25 mouse cellular contexts compared by ENCODE assay signal in the genomic region with DNA sequence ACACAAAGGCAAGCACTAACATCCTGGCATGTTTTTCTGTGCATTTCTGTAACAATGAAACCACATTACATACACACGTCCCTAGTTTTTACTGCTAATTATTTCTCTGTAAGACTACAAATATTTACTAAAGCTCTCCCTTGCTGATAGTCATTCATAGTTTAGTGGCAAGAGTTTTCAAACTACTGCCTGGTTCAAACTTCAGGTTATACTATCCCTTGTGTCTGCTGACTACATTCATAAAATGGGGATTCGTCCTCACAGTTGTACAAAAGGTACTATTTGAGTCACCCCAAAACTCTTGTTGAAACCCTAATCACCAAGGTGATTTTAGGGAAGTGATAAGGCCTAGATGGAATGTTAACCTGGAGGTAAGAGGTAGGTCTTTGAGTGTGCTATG. TPM values are rescaled to one million over a fixed set of nuclear protein-coding genes. Genes with fewer than 3 reads are reported as not detected.
DNase-seq lines count a peak whose midpoint lies in the region; ATAC-seq and TF ChIP-seq lines count a peak whose summit lies in the region.
"Had no signal": no experiment of that assay in that cellular context is flagged by ENCODE, and none has a peak within 500 bp of the region (broad histone marks: within the 10 kb centered on the region; RNA-seq: fewer than 3 reads in every experiment).

No protein-coding gene starts in this region.

- no peak for ATAC-seq in liver, embryonic 13.5 days (ENCODE audit: low read depth)
- ATAC-seq in liver, postnatal 0 days, result no peak
- ATAC-seq: activated CD4-positive, CD25-positive, alpha-beta regulatory T cell, adult 4 months; CD4-positive, CD25-positive, alpha-beta regulatory T cell, adult 4 months; Patski had no signal

- no peaks in the 10 kb centered on the region for H3K27me3 ChIP-seq in liver, embryonic 13.5 days
- no peaks in the 10 kb centered on the region for H3K27me3 ChIP-seq in liver, postnatal 0 days (ENCODE audit: insufficient read depth, low read length)
- H3K27me3 ChIP-seq in CH12.LX (replicated peaks) (no peaks in the 10 kb centered on the region), MEL (ENCODE audit: control insufficient read depth in 1 of 2, insufficient read depth in 2 of 2, low read length in 2 of 2) (no peaks in the 10 kb centered on the region)
- H3K27me3 ChIP-seq: Patski had no signal

- no peak overlapping the region for H3K4me3 ChIP-seq in liver, embryonic 13.5 days (replicated peaks)
- no peak overlapping the region for H3K4me3 ChIP-seq in liver, postnatal 0 days (ENCODE audit: low read depth, low read length)
- H3K4me3 ChIP-seq in CH12.LX (replicated peaks in 1 of 3; ENCODE audit: low read depth in 2 of 3, low read length in 2 of 3, poor library complexity in 1 of 3), result no peak overlapping the region
- no peak overlapping the region for H3K4me3 ChIP-seq in MEL (ENCODE audit: control insufficient read depth in 1 of 2, insufficient read depth in 1 of 2, low read depth in 2 of 2, low read length in 2 of 2)

- H3K9ac ChIP-seq in liver, embryonic 13.5 days, result no peak overlapping the region
- H3K9ac ChIP-seq in liver, postnatal 0 days (replicated peaks), result no peak overlapping the region
- H3K9ac ChIP-seq in CH12.LX (ENCODE audit: insufficient read depth, low read depth) (no peak overlapping the region), MEL (ENCODE audit: control insufficient read depth, low read depth, low read length, poor library complexity, severe bottlenecking) (no peak overlapping the region)

- peaks cover 23% of the 10 kb centered on the region for H3K36me3 ChIP-seq in liver, embryonic 13.5 days
- H3K36me3 ChIP-seq in liver, postnatal 0 days (replicated peaks; ENCODE audit: insufficient read depth, low read length), result peaks cover 12% of the 10 kb centered on the region
- H3K36me3 ChIP-seq in CH12.LX (replicated peaks in 1 of 2; ENCODE audit: control insufficient read depth in 1 of 2, insufficient read depth in 1 of 2, low read length in 1 of 2) (peaks cover 19 to 27% of the 10 kb centered on the region in 2 experiments), MEL (ENCODE audit: control insufficient read depth in 1 of 2, insufficient read depth in 2 of 2, low read length in 2 of 2) (peaks cover 8 to 17% of the 10 kb centered on the region in 2 experiments)

- H3K27ac ChIP-seq in liver, embryonic 13.5 days, result peak overlapping the region; percentile 95; the same call in 1 of the 2 replicates
- H3K27ac ChIP-seq in liver, postnatal 0 days (ENCODE audit: low read depth), result no peak overlapping the region
- H3K27ac ChIP-seq in CH12.LX (ENCODE audit: insufficient read depth, low read depth) (no peak overlapping the region), MEL (ENCODE audit: control insufficient read depth, low read depth, low read length) (no peak overlapping the region)

- H3K4me1 ChIP-seq in liver, embryonic 13.5 days (replicated peaks), result peaks cover 23% of the 10 kb centered on the region
- peaks cover 15% of the 10 kb centered on the region for H3K4me1 ChIP-seq in liver, postnatal 0 days (ENCODE audit: insufficient read depth)
- H3K4me1 ChIP-seq in CH12.LX (ENCODE audit: control insufficient read depth in 1 of 2, insufficient read depth in 2 of 2), result peaks cover 4 to 8% of the 10 kb centered on the region in 2 experiments; a peak in 3 of 4 replicates
- peaks cover 0 to 7% of the 10 kb centered on the region in 2 experiments; a peak in 3 of 4 replicates for H3K4me1 ChIP-seq in MEL (ENCODE audit: control insufficient read depth in 1 of 2, insufficient read depth in 2 of 2, low read length in 2 of 2)

- TF ChIP-seq RAD21 in CH12.LX (IDR thresholded peaks at IDR 0.05; ENCODE audit: low read depth, low read length) (no peak), MEL (IDR thresholded peaks at IDR 0.05; ENCODE audit: low read depth, low read length) (no peak)

- no peak for DNase-seq in liver, embryonic 13.5 days
- DNase-seq in liver, postnatal 0 days, result no peak
- DNase-seq in A20 (ENCODE audit: low read depth, low spot score) (peak; percentile 19), CH12.LX (ENCODE audit: extremely low read depth) (no peak), MEL (ENCODE audit: low read depth, low spot score) (peak; percentile 57)
- DNase-seq in gastrocnemius, postnatal 36 days, result no peak
- DNase-seq in right cerebral cortex, adult 2 months (ENCODE audit: low spot score in 2 of 2), result no peak
- no peak for DNase-seq in gastrocnemius, postnatal 10 days
- DNase-seq: adrenal gland, adult 2 months; adrenal gland, adult 8-10 months; adrenal gland, postnatal 10 days; adrenal gland, postnatal 14 days; adrenal gland, postnatal 25 days; adrenal gland, postnatal 36 days; B cell, adult 2 months; cerebellum, adult 11 months; cerebellum, adult 11-12 months; cerebellum, adult 18-20 months; cerebellum, adult 2 months; cerebellum, adult 8-10 months had no signal

- dilution Hi-C loops in CH12.LX (cut with MboI; ENCODE audit: extremely low pct_ligation_motif_present, extremely low pct_unique_long_range_greater_than_20kb, low sequenced_read_pairs), result no loop called here

- WGBS in liver, embryonic 13.5 days (ENCODE audit: insufficient replicate concordance), result 72% methylated on average over 2 of the region's 2 CpGs
- WGBS in liver, postnatal 0 days (ENCODE audit: insufficient replicate concordance), result 73% methylated on average over 2 of the region's 2 CpGs

- no peaks in the 10 kb centered on the region for H3K9me3 ChIP-seq in liver, embryonic 13.5 days (replicated peaks)
- H3K9me3 ChIP-seq in liver, postnatal 0 days (ENCODE audit: low read length), result no peaks in the 10 kb centered on the region
- no peaks in the 10 kb centered on the region for H3K9me3 ChIP-seq in CH12.LX (replicated peaks; ENCODE audit: low read length)
- no peaks in the 10 kb centered on the region for H3K9me3 ChIP-seq in MEL (replicated peaks; ENCODE audit: insufficient read depth, low read length)
- H3K9me3 ChIP-seq: G1E had no signal

- no peak for TF ChIP-seq CTCF in liver, postnatal 0 days (IDR thresholded peaks at IDR 0.05; ENCODE audit: low read depth)
- TF ChIP-seq CTCF in CH12.LX (conservative IDR thresholded peaks at IDR 0.05 in 1 of 2, IDR thresholded peaks at IDR 0.05 in 1 of 2; ENCODE audit: low read depth in 2 of 2, low read length in 2 of 2) (no peak), MEL (IDR thresholded peaks at IDR 0.05 in 2 of 3, conservative IDR thresholded peaks at IDR 0.05 in 1 of 3; ENCODE audit: control insufficient read depth in 1 of 3, insufficient read depth in 1 of 3, low read depth in 2 of 3, low read length in 3 of 3, poor library complexity in 1 of 3, severe bottlenecking in 1 of 3) (no peak)

- in situ Hi-C loops in CH12.LX (cut with MboI; ENCODE audit: low pct_ligation_motif_present, low pct_unique_long_range_greater_than_20kb, low sequenced_read_pairs), result no loop called here

- no peak for TF ChIP-seq EP300 in liver, postnatal 0 days (IDR thresholded peaks at IDR 0.05; ENCODE audit: low read depth)
- TF ChIP-seq EP300 in CH12.LX (IDR thresholded peaks at IDR 0.05; ENCODE audit: low read length) (no peak), MEL (IDR thresholded peaks at IDR 0.05; ENCODE audit: low read depth in 1 of 2, low read length in 2 of 2) (no peak)

- intact Hi-C loops in gastrocnemius, postnatal 36 days (cut with DNase I), result no loop called here

- H3K79me2 ChIP-seq in CH12.LX (replicated peaks; ENCODE audit: control insufficient read depth, extremely low read depth, insufficient read depth, poor library complexity, severe bottlenecking) (peaks cover 16% of the 10 kb centered on the region), MEL (ENCODE audit: control insufficient read depth, insufficient read depth, low read length, poor library complexity) (peaks cover 11% of the 10 kb centered on the region)

- H3K4me2 ChIP-seq in liver, embryonic 13.5 days, result no peak overlapping the region
- H3K4me2 ChIP-seq in liver, postnatal 0 days (ENCODE audit: low read depth, low read length), result no peak overlapping the region
- no peak overlapping the region for H3K4me2 ChIP-seq in CH12.LX (ENCODE audit: insufficient read depth, low read depth, poor library complexity, severe bottlenecking)

- TF ChIP-seq POLR2A in CH12.LX (IDR thresholded peaks at IDR 0.05; ENCODE audit: low read depth, low read length) (no peak), MEL (IDR thresholded peaks at IDR 0.05; ENCODE audit: control insufficient read depth in 1 of 2, insufficient read depth in 1 of 2, low read depth in 1 of 2, low read length in 2 of 2, poor library complexity in 1 of 2) (no peak)

RNA-seq across cellular contexts. Expression of a gene that starts 3.1 kb away (rescaled TPM):
- polyA plus RNA-seq in liver, embryonic 13.5 days (2015; fragmentation: Nextera tagmentation; extraction: Ambion mirVana), result 1,343 and 1,574 TPM in 2 replicates
- polyA plus RNA-seq in liver, postnatal 0 days (2015; fragmentation: Nextera tagmentation; extraction: Ambion mirVana), result 1,274 and 1,279 TPM in 2 replicates
- total RNA-seq in CH12.LX (2012; rRNA removed), result 5,149 and 5,532 TPM in 2 replicates
- total RNA-seq in CH12.LX (2014; rRNA removed), result 460 and 635 TPM in 2 replicates
- polyA plus RNA-seq in CH12.LX (2012; ENCODE audit: insufficient read length, low read depth), result 1,193 and 1,316 TPM in 2 replicates
- 4,641 and 5,133 TPM in 2 replicates for total RNA-seq in MEL (2012; rRNA removed)
- 1,000 to 10,000 TPM in 1 of 2 experiments, 100 to 1,000 TPM in 1; 450 to 1,410 TPM for polyA plus RNA-seq in MEL (2012; ENCODE audit: insufficient read depth in 1 of 2, insufficient read length in 2 of 2, low read depth in 1 of 2, low replicate concordance in 2 of 2, missing spikeins in 1 of 2)
- 100 to 1,000 TPM; 736 to 913 TPM for total RNA-seq in gastrocnemius, postnatal 36 days (2021)
- 1,000 to 10,000 TPM; 1,302 to 1,393 TPM for total RNA-seq in gastrocnemius, postnatal 10 days (2021)

RNA-seq across cellular contexts. Expression of a gene that starts 12.7 kb away (rescaled TPM):
- polyA plus RNA-seq in liver, embryonic 13.5 days (2015; fragmentation: Nextera tagmentation; extraction: Ambion mirVana), result 24.6 and 28.9 TPM in 2 replicates
- 8.8 and 9.6 TPM in 2 replicates for polyA plus RNA-seq in liver, postnatal 0 days (2015; fragmentation: Nextera tagmentation; extraction: Ambion mirVana)
- total RNA-seq in CH12.LX (2012; rRNA removed) (9.1 and 9.2 TPM in 2 replicates), CH12.LX (2014; rRNA removed) (33.6 and 35.0 TPM in 2 replicates), MEL (2012; rRNA removed) (10.2 and 14.1 TPM in 2 replicates)
- polyA plus RNA-seq in CH12.LX (2012; ENCODE audit: insufficient read length, low read depth) (23.8 and 24.6 TPM in 2 replicates), MEL (2012; ENCODE audit: insufficient read depth in 1 of 2, insufficient read length in 2 of 2, low read depth in 1 of 2, low replicate concordance in 2 of 2, missing spikeins in 1 of 2) (10 to 100 TPM in 1 of 2 experiments, not detected in 1; 23.1 TPM)
- total RNA-seq in gastrocnemius, postnatal 36 days (2021), result not detected
- total RNA-seq in gastrocnemius, postnatal 10 days (2021), result 1 to 10 TPM in 1 of 2 experiments, under 1 TPM in 1; 0.56 to 1.3 TPM
- total RNA-seq: adrenal gland, adult 18-20 months; adrenal gland, adult 8-10 months had no signal
- polyA plus RNA-seq: adrenal gland, adult 2 months had no signal

RNA-seq across cellular contexts. Expression of a gene that starts 28.0 kb away (rescaled TPM):
- polyA plus RNA-seq in liver, embryonic 13.5 days (2015; fragmentation: Nextera tagmentation; extraction: Ambion mirVana), result 736 and 806 TPM in 2 replicates
- 543 and 555 TPM in 2 replicates for polyA plus RNA-seq in liver, postnatal 0 days (2015; fragmentation: Nextera tagmentation; extraction: Ambion mirVana)
- total RNA-seq in CH12.LX (2012; rRNA removed) (1,571 and 1,698 TPM in 2 replicates), CH12.LX (2014; rRNA removed) (1,160 and 1,263 TPM in 2 replicates), MEL (2012; rRNA removed) (1,318 and 1,322 TPM in 2 replicates)
- polyA plus RNA-seq in CH12.LX (2012; ENCODE audit: insufficient read length, low read depth) (748 and 828 TPM in 2 replicates), MEL (2012; ENCODE audit: insufficient read depth in 1 of 2, insufficient read length in 2 of 2, low read depth in 1 of 2, low replicate concordance in 2 of 2, missing spikeins in 1 of 2) (100 to 1,000 TPM in 1 of 2 experiments, not detected in 1; 696 TPM)
- 100 to 1,000 TPM; 256 to 308 TPM for total RNA-seq in gastrocnemius, postnatal 36 days (2021)
- 100 to 1,000 TPM; 336 to 338 TPM for total RNA-seq in gastrocnemius, postnatal 10 days (2021)

RNA-seq across cellular contexts. Expression of a gene that starts 28.0 kb away (rescaled TPM):
- 27.9 and 32.2 TPM in 2 replicates for polyA plus RNA-seq in liver, embryonic 13.5 days (2015; fragmentation: Nextera tagmentation; extraction: Ambion mirVana)
- polyA plus RNA-seq in liver, postnatal 0 days (2015; fragmentation: Nextera tagmentation; extraction: Ambion mirVana), result 23.1 and 25.0 TPM in 2 replicates
- 58.1 and 72.2 TPM in 2 replicates for total RNA-seq in CH12.LX (2012; rRNA removed)
- total RNA-seq in CH12.LX (2014; rRNA removed), result 104 and 106 TPM in 2 replicates
- 48.7 and 54.2 TPM in 2 replicates for polyA plus RNA-seq in CH12.LX (2012; ENCODE audit: insufficient read length, low read depth)
- total RNA-seq in MEL (2012; rRNA removed), result 43.3 and 65.3 TPM in 2 replicates
- 10 to 100 TPM in 1 of 2 experiments, not detected in 1; 40.9 TPM for polyA plus RNA-seq in MEL (2012; ENCODE audit: insufficient read depth in 1 of 2, insufficient read length in 2 of 2, low read depth in 1 of 2, low replicate concordance in 2 of 2, missing spikeins in 1 of 2)
- total RNA-seq in gastrocnemius, postnatal 36 days (2021), result 1 to 10 TPM; 6.5 to 7.7 TPM
- total RNA-seq in gastrocnemius, postnatal 10 days (2021), result 10 to 100 TPM; 16.9 to 21.3 TPM

RNA-seq across cellular contexts. Expression of a gene that starts 41.0 kb away (rescaled TPM):
- 28.8 and 32.0 TPM in 2 replicates for polyA plus RNA-seq in liver, embryonic 13.5 days (2015; fragmentation: Nextera tagmentation; extraction: Ambion mirVana)
- polyA plus RNA-seq in liver, postnatal 0 days (2015; fragmentation: Nextera tagmentation; extraction: Ambion mirVana), result 9.1 and 10.2 TPM in 2 replicates
- 21.3 and 23.6 TPM in 2 replicates for total RNA-seq in CH12.LX (2012; rRNA removed)
- total RNA-seq in CH12.LX (2014; rRNA removed), result 45.9 and 52.1 TPM in 2 replicates
- polyA plus RNA-seq in CH12.LX (2012; ENCODE audit: insufficient read length, low read depth), result 16.0 and 19.1 TPM in 2 replicates
- total RNA-seq in MEL (2012; rRNA removed), result 25.2 and 27.5 TPM in 2 replicates
- 10 to 100 TPM in 1 of 2 experiments, not detected in 1; 28.8 TPM for polyA plus RNA-seq in MEL (2012; ENCODE audit: insufficient read depth in 1 of 2, insufficient read length in 2 of 2, low read depth in 1 of 2, low replicate concordance in 2 of 2, missing spikeins in 1 of 2)
- 1 to 10 TPM; 1.9 to 3.2 TPM for total RNA-seq in gastrocnemius, postnatal 36 days (2021)
- 1 to 10 TPM; 2.7 to 3.4 TPM for total RNA-seq in gastrocnemius, postnatal 10 days (2021)

Comparison
In these comparisons a context has a peak if more than half of its experiments do, and no peak if none do; other contexts are left out.
1. DNase-seq: peak in A20 (single experiment) and MEL (single experiment); none in liver, embryonic 13.5 days (single experiment), liver, postnatal 0 days (single experiment), CH12.LX (single experiment), gastrocnemius, postnatal 36 days (0 of 2), right cerebral cortex, adult 2 months (0 of 2) and gastrocnemius, postnatal 10 days (single experiment).